Mouse (Mus musculus): ENCODE measurements around the gene Poll. TPM values are rescaled to one million over a fixed set of nuclear protein-coding genes. Genes with fewer than 3 reads are reported as not detected.

Gene Poll
- polyA plus RNA-seq, 1 experiment from 2014 or later, result 6.7 TPM

DNA sequence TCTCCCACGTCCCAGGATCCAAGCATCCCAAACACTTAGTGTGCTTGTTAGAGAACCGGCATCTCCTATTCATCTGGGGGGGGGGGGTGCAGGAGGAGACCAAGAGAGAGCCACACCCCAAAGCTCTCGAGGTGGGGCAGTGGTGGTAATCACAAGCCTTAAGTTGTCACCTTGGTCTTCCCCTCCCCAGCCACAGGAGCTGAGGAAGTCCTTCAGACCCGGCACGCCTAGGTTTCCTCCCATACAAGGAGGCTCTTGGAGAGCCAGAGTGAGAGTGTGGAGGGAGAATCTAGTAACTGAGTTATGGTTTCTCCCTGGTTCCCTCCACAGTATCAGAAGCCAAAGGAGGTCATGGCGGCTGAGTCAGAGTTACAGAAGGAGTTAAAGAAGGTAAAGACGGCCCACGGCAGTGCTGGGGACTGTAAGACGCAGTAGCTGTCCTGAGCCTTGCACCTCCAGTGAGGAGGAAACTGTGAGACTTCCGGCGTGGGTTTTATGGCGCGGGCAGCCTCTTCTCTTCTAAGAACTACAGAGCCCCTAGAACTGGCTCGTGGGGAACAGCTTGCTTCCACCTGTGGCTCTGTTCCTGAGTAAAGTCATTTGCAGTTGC is 16.9 kb upstream of the Poll start:
- DNase-seq (no peak), ATAC-seq (ENCODE audit: low read depth) (no peak)
- Histone ChIP-seq H3K9ac (no peak overlapping the region), H3K4me3 (replicated peaks) (no peak overlapping the region), H3K27me3 (no peaks in the 10 kb centered on the region), H3K27ac (no peak overlapping the region), H3K4me1 (replicated peaks) (peaks cover 62% of the 10 kb centered on the region), H3K4me2 (no peak overlapping the region), H3K36me3 (peaks cover 24% of the 10 kb centered on the region), H3K9me3 (replicated peaks) (no peaks in the 10 kb centered on the region)
- WGBS (ENCODE audit: insufficient replicate concordance), result 44% methylated on average over 14 of the region's 14 CpGs

DNA sequence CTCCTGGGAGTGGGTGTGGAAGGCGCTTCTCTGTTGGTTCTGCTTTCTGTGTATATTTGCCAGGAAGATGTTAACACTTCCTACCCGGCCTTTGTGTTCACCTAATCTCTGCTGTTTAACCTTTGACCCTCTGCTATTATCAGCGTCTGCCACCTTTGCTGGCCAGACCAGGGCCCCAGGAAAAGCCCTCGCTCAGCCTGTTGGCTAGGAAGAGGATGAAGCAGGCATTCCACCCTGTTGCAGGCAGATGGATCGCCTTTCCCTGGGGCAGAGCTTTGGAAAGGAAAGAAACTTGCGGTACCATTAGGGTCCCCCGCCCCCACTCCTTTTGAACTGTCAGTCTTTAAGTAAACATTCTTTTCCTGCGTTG is 15.3 kb upstream of the Poll start:
- H3K4me2 ChIP-seq, result peak overlapping the region; percentile 35
- no peaks in the 10 kb centered on the region for H3K9me3 ChIP-seq (replicated peaks)
- no peaks in the 10 kb centered on the region for H3K27me3 ChIP-seq
- H3K4me1 ChIP-seq (replicated peaks), result peaks cover 61% of the 10 kb centered on the region
- 17% methylated on average over 8 of the region's 8 CpGs for WGBS (ENCODE audit: insufficient replicate concordance)
- peaks cover 30% of the 10 kb centered on the region for H3K36me3 ChIP-seq
- DNase-seq (no peak), ATAC-seq (ENCODE audit: low read depth) (no peak)
- no peak overlapping the region for H3K4me3 ChIP-seq (replicated peaks)
- no peak overlapping the region for H3K9ac ChIP-seq
- H3K27ac ChIP-seq, result 0 out of 2 replicates have a peak overlapping the region, but pooled peaks have one; percentile 66

DNA sequence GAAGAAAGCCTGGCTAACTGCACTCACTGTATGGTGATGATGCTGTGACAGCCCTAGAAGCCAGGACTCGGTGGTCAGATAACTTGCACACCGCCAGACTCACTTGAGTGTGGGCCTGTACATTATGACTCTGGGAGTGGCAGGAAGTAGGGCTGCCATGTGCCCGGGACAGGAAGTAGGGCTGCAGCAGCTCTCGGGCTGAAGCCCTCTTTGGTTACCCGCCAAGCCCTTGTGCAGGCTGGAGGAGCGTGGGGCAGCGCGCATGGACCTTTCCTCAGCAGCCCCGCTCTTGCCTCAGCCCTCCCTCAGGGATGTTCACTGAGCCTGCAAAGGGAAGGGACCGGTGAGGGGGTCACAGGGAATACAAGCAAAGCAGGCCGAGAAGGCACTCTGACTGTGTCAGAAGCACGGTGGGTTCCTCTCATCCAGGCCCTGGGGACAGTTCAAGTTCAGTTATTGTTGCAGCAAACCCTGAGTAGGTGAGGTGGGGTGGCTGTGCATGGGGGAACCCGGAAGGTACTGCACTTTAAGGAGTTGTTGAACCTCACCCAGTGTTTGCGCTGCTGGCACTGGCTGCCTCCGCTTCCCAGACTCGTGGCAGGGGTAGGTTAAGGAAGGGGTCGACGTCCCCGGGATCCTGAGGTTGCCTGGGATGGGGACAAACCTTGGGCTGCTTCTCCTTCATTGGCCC is 14.8 kb upstream of the Poll start:
- WGBS (ENCODE audit: insufficient replicate concordance), result 28% methylated on average over 19 of the region's 19 CpGs
- no peak for DNase-seq
- 0 out of 2 replicates have a peak overlapping the region, but pooled peaks have one; percentile 13 for H3K9ac ChIP-seq
- peaks cover 61% of the 10 kb centered on the region for H3K4me1 ChIP-seq (replicated peaks)
- H3K4me2 ChIP-seq, result peak overlapping the region; percentile 35
- ATAC-seq (ENCODE audit: low read depth), result no peak
- H3K27me3 ChIP-seq, result no peaks in the 10 kb centered on the region
- peak overlapping the region; percentile 66 for H3K27ac ChIP-seq
- H3K4me3 ChIP-seq (replicated peaks), result no peak overlapping the region
- H3K36me3 ChIP-seq, result peaks cover 30% of the 10 kb centered on the region
- no peaks in the 10 kb centered on the region for H3K9me3 ChIP-seq (replicated peaks)

DNA sequence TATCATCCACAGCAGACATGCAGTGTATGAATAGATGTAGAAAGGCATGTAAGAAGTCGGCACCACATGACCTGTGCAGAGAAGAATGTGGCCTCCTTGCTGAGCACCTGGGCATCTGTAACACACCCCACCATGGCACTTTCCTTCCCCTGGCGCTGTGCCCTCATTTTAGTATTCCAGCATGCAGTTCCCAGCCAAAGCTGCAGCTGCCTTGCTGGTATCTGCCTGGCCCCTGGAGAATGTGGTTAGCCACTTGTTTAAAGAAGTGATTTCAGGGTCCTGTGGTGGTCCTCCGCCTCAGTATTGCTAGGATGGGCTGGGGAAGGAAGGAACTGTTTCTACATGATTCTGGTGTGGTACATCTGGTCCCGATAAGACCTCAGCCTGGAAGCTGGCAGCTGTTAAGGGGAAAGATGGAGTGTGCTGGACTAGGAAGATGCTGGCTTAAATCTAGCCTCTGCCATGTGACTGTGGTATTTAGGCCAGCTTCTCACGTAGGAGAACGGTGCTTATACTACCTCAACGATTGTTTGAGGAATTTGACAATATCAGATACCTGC is 14.1 kb upstream of the Poll start:
- Histone ChIP-seq H3K9ac (no peak overlapping the region), H3K4me3 (replicated peaks) (no peak overlapping the region), H3K27ac (peak overlapping the region; percentile 66; the same call in 1 of the 2 replicates), H3K27me3 (no peaks in the 10 kb centered on the region), H3K4me2 (no peak overlapping the region), H3K36me3 (peaks cover 30% of the 10 kb centered on the region), H3K4me1 (replicated peaks) (peaks cover 64% of the 10 kb centered on the region), H3K9me3 (replicated peaks) (no peaks in the 10 kb centered on the region)
- ATAC-seq (ENCODE audit: low read depth) (no peak), DNase-seq (no peak)
- 37% methylated on average over 7 of the region's 7 CpGs for WGBS (ENCODE audit: insufficient replicate concordance)

DNA sequence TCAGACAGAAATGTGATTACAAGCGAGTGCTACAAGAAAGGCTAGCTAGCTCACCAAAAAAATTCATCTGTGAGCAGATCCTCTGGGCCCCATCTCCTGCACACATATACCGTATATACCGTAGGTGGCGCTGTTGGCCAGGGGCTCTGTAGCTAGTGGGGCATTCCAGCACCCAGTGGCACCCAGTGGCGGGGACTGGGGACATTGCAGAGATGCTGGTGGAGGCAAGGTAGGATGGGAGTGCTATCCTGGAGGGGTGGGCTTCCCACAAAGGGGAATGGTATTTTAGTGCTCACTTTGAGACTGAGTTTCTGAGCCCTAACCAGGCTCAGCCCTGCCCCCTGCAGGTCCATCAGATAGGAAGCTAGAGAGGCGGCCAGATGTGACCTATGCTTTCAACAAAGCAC is 13.5 kb upstream of the Poll start:
- WGBS (ENCODE audit: insufficient replicate concordance), result 13% methylated on average over 6 of the region's 6 CpGs
- Histone ChIP-seq H3K27me3 (no peaks in the 10 kb centered on the region), H3K4me1 (replicated peaks) (peaks cover 64% of the 10 kb centered on the region), H3K36me3 (peaks cover 26% of the 10 kb centered on the region), H3K9ac (no peak overlapping the region), H3K27ac (no peak overlapping the region), H3K9me3 (replicated peaks) (no peaks in the 10 kb centered on the region), H3K4me3 (replicated peaks) (no peak overlapping the region), H3K4me2 (no peak overlapping the region)
- ATAC-seq (ENCODE audit: low read depth), result peak; percentile 61
- DNase-seq, result peak; percentile 70

GRCm38 (mm10) chr19:45573033-45573432 is 12.7 kb upstream of the Poll start:
- DNase-seq (peak; percentile 40), ATAC-seq (ENCODE audit: low read depth) (peak; percentile 74)
- Histone ChIP-seq H3K27ac (peak overlapping the region; percentile 50; the same call in 1 of the 2 replicates), H3K4me3 (replicated peaks) (no peak overlapping the region), H3K27me3 (no peaks in the 10 kb centered on the region), H3K4me2 (peak overlapping the region; percentile 29), H3K9me3 (replicated peaks) (no peaks in the 10 kb centered on the region), H3K9ac (peak overlapping the region; percentile 39; the same call in 1 of the 2 replicates), H3K4me1 (replicated peaks) (peaks cover 64% of the 10 kb centered on the region), H3K36me3 (peaks cover 18% of the 10 kb centered on the region)
- 23% methylated on average over 6 of the region's 6 CpGs for WGBS (ENCODE audit: insufficient replicate concordance)

DNA sequence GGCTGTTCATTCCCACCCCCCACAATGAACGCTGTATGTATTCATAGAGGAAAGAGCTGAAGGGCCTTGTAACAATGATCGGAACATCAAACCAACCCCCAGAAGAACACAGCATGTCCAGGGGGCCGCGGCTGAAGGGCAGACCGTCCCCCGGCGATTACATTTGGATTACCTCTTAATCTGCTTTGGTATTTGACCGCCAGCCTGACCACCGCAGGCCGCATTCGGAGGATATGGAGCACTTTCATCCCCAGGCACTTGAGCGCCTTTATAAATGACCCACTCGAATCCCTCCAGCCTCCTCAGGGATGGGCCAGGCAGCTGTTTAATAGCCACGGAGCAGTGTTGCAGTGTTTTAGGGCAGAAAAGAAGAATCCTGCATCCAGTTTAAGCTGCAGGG is 7.0 kb upstream of the Poll start:
- Histone ChIP-seq H3K27ac (no peak overlapping the region), H3K36me3 (peaks cover 10% of the 10 kb centered on the region), H3K4me3 (replicated peaks) (no peak overlapping the region), H3K9ac (no peak overlapping the region), H3K9me3 (replicated peaks) (no peaks in the 10 kb centered on the region), H3K4me2 (no peak overlapping the region), H3K27me3 (no peaks in the 10 kb centered on the region), H3K4me1 (replicated peaks) (peaks cover 16% of the 10 kb centered on the region)
- no peak for DNase-seq
- ATAC-seq (ENCODE audit: low read depth), result no peak
- WGBS (ENCODE audit: insufficient replicate concordance), result 75% methylated on average over 14 of the region's 14 CpGs

DNA sequence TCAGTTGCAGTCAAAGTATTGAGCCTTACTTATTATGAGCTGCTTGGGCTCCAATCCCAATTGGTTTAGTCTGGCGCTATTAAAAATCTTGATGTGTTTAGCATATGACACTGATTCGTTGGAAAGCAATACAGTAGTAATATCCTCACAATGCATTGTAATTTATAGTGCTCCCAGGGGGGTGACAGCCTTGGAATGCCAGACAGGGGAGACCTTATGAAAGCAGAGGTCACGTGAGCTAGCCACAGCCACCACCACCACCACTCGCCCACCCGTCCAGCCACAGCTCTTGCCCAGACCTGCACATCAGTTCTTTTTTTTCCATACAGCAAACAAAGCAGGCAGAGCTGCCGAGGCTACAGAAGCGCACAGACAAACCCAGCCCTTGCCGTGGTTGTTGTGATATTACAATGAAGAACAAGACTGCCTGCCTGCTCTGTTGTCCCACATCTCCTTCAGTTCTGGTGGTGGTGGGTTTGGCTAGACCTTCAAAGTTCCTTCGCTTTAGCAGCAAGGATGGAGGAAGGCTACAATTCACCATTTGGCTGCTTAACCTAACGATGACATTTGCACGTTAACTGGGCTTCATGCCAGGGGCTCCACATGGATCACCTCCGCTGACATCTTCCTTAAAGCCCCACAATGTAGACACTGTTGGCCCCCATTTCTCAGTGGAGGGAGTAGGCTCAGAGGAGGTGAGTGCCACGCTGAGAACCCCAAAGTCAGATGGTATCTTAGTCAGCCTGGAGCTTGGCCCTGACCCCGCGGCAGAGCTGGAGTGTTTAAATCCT is 5.8 kb upstream of the Poll start:
- ATAC-seq (ENCODE audit: low read depth) (no peak), DNase-seq (no peak)
- no peaks in the 10 kb centered on the region for H3K27me3 ChIP-seq
- 0 out of 2 replicates have a peak, but pooled peaks cover 3% of the 10 kb centered on the region for H3K36me3 ChIP-seq
- H3K4me1 ChIP-seq (replicated peaks), result peaks cover 18% of the 10 kb centered on the region
- WGBS (ENCODE audit: insufficient replicate concordance), result 69% methylated on average over 15 of the region's 15 CpGs
- no peak overlapping the region for H3K4me3 ChIP-seq (replicated peaks)
- no peak overlapping the region for H3K27ac ChIP-seq
- H3K9ac ChIP-seq, result no peak overlapping the region
- H3K9me3 ChIP-seq (replicated peaks), result no peaks in the 10 kb centered on the region
- H3K4me2 ChIP-seq, result no peak overlapping the region

DNA sequence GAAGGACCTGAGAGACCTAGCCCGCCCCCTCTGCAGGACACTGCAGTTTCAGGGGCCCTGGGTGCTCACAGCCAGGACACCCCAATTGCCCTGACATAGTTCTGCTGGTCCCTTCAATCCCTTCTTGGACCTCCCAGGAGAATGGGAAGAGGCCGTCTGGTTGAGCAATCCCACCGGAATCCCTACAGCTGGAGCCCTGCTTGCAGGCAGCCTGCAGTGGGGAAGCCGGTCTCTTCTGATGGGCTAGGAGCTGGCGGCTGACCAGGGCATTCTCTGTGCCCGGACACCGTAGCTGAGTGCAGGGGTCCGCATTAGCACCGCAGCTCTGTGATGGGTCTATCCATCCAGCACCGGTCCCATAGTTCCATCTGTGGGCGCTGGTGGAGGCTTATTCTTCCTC is 6.2 kb downstream of the Poll start:
- peaks cover 36% of the 10 kb centered on the region for H3K4me1 ChIP-seq (replicated peaks)
- H3K4me2 ChIP-seq, result no peak overlapping the region
- DNase-seq, result no peak
- H3K4me3 ChIP-seq (replicated peaks), result no peak overlapping the region
- peaks cover 43% of the 10 kb centered on the region for H3K36me3 ChIP-seq
- H3K9me3 ChIP-seq (replicated peaks), result no peaks in the 10 kb centered on the region
- H3K27ac ChIP-seq, result no peak overlapping the region
- H3K9ac ChIP-seq, result no peak overlapping the region
- no peaks in the 10 kb centered on the region for H3K27me3 ChIP-seq
- no peak for ATAC-seq (ENCODE audit: low read depth)
- 83% methylated on average over 11 of the region's 11 CpGs for WGBS (ENCODE audit: insufficient replicate concordance)

DNA sequence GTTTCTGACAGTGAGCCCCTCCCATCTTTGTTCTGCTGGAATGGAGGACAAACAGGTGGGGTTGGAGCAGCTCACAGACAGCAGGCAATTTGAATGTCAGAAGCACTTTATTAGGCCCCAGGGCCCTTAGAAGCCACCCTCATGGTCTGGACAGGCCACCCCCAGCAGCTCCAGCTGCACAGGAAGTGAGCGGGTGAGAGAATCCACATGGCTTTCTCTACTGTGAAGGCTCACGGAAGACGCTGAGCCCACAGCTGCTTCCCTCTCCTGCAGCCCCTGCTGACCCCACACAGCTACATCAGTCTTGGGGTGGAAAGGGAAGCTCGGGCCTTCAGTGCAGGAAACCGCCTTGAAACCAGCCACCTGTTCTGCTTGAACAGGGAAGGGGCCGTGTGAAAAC is 8.1 kb downstream of the Poll start:
- DNase-seq (no peak), ATAC-seq (ENCODE audit: low read depth) (no peak)
- Histone ChIP-seq H3K4me1 (replicated peaks) (peaks cover 49% of the 10 kb centered on the region), H3K9ac (no peak overlapping the region), H3K27me3 (no peaks in the 10 kb centered on the region), H3K4me3 (replicated peaks) (no peak overlapping the region), H3K27ac (peak overlapping the region; percentile 23; the same call in 1 of the 2 replicates), H3K9me3 (replicated peaks) (no peaks in the 10 kb centered on the region; the same call in 1 of the 2 replicates), H3K36me3 (peaks cover 34% of the 10 kb centered on the region), H3K4me2 (no peak overlapping the region)
- 50% methylated on average over 6 of the region's 6 CpGs for WGBS (ENCODE audit: insufficient replicate concordance)

DNA sequence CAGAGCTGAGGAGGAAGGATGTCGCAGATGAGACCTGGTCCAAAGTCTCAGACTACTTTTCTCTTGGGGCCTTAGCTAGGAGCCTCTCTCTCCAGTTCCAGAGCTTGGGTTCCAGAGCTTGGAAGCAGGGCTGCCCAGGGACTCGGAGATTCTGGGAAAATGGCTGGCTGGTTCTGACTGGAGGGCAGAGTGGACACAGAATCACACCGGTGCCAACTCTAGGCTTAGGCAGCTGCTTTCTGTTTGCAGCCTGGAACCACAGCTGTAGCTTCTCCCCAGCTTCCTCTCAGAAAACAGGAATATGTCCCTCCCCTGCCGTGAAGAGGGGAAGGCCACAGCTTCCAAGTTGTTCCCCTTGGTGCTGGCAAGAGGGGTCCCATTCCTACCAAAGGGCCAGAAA is 10.4 kb downstream of the Poll start:
- no peak for ATAC-seq (ENCODE audit: low read depth)
- peaks cover 26% of the 10 kb centered on the region for H3K36me3 ChIP-seq
- 42% methylated on average over 4 of the region's 4 CpGs for WGBS (ENCODE audit: insufficient replicate concordance)
- H3K9ac ChIP-seq, result peak overlapping the region; percentile 18; the same call in 1 of the 2 replicates
- H3K4me1 ChIP-seq (replicated peaks), result peaks cover 47% of the 10 kb centered on the region
- H3K4me2 ChIP-seq, result no peak overlapping the region
- H3K4me3 ChIP-seq (replicated peaks), result no peak overlapping the region
- H3K9me3 ChIP-seq (replicated peaks), result no peaks in the 10 kb centered on the region; the same call in 1 of the 2 replicates
- DNase-seq, result no peak
- peak overlapping the region; percentile 73 for H3K27ac ChIP-seq
- H3K27me3 ChIP-seq, result peaks cover 17% of the 10 kb centered on the region
